Mouse (Mus musculus): ENCODE results near the gene Nxf1.
"Not testable (repeated sequence)": the region's sequence is repeated elsewhere in the genome, so short reads cannot be mapped to it uniquely, and the experiment has no call there.

The Nxf1 gene

GRCm38 (mm10) chr19:8756635-8757387 lies at the start of gene Nxf1:
TSS of gene Nxf1 (plus strand) at chr19:8757073.
- DNase-seq (ENCODE audit: low spot score): peak; percentile 97

GRCm38 (mm10) chr19:8708954-8709353 lies 47.9 kb upstream of the Nxf1 start:
- no peak for DNase-seq (ENCODE audit: low spot score)

DNA sequence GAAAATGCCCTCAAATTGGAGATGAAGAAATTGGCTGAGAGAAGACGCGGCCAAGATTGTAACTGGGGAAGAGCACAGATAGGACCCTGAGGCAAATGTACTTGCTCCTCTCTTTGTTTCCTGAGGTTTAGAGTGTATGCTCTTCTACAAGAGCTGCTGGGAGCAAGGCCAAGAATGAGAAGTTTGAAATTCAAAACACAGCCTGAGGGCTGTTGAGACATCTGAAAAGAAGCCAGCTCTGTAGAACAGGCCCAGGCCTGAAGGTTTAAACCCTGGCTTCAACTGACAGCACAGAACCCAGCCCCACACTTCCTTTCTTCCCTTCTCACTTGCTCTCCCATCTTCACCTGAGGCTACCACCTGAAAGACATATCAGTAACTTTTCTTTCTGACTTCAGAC lies 46.8 kb upstream of the Nxf1 start:
- DNase-seq (ENCODE audit: low spot score): no peak

- DNase-seq (ENCODE audit: low spot score): no peak
Measured at GRCm38 (mm10) chr19:8711506-8711905, 45.4 kb upstream of the Nxf1 start.

DNA sequence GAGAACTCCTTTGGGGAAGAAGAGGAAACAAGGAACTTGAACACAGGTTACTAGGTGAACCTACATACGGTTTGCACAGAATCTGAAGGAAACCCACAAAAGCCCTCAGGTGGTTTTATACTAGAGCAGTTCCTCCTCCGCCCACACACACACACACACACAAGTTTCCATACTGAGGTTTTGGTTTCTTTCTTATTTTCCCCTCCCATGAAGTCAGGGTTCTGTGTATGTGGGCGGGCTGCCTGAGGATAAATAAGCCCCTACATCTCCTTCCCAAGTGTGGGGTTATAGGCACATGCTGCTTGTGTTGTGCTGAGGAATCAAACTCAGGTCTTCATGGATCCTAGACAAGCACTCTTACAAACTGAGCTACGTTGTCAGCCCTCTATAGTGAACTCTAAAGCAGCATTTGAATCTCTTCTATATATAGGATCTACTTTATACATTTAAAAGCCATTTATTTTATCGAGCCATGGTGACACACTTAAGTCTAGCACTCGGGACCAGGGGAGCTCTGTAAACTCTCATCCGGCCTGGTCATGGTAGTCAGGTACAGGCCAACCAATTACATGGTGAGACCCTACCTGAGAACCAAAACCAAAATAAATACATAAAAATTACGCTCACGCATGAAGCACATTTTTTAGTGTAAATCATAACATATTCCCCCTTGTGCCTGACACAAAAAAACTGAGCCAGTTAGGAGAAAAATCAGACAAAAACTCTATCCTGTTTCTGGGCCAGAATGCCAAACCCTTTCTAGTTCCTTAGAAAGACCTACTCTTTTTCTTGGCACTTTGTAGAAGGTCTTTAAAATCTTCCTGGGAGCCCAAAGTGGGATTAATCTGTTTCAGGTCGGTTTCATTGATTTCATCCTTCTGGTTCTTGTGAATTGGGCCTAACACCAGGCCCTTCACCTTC lies 44.7 kb upstream of the Nxf1 start:
- peak; percentile 15 for DNase-seq (ENCODE audit: low spot score)

DNA sequence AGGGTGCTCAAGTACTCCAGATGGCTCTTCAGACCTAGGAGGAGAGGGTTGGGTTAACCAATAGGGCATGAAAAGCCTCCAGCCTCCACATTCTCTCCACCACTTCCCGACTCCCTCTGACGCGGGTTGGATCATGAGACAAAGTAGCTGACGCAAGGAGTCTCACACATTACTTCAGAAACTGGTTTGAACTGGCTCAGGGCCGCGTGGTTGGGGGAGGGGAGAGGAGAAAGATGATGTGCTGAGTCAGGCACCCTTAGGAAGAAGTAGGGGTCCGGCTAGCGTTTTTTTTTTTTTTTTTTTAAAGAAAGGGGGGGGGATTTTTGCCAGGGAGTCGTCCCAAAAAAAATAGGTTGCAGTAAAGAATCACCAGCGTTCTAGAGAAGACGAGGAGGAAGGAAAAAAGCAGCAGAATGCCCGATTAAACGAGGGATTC lies 44.0 kb upstream of the Nxf1 start:
- DNase-seq (ENCODE audit: low spot score): peak; percentile 95

- DNase-seq (ENCODE audit: low spot score): peak; percentile 93
Measured at GRCm38 (mm10) chr19:8713306-8713996, 43.4 kb upstream of the Nxf1 start.

GRCm38 (mm10) chr19:8713997-8714652 lies 42.7 kb upstream of the Nxf1 start:
- no peak for DNase-seq (ENCODE audit: low spot score)

DNA sequence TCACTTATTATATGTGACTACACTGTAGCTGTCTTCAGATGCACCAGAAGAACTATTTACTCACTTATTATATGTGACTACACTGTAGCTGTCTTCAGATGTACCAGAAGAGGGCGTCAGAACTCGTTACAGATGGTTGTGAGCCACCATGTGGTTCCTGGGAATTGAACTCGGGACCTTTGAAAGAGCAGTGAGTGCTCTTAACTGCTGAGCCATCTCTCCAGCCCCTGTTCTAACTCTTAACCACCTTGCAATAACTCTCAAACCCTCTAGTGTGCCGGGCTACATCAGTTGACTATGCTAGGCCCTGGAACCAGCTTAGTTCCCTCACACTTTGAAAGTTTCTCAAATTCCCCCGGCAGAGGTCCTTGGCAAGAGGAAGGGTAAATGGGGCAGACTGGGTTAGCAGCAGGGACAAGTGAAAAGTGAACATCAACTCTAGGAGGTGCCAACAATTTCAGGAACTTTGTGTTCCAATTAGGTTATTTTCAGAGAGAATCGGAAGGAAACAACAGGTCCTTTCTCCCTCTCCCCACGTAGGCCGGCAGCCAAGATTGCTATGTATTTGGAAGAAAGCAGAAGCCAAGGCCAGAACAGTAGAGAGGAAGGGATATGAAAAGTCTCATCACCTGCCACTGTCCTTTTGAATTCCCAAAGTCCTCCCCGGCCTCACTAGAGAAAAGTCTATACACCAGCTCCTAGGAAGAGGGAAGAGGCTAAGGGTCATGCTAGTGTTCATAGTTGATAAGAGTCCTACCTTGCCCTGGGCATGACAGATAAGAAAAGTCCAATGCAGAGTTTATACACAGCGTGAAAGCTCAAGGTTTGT lies 42.0 kb upstream of the Nxf1 start:
- DNase-seq (ENCODE audit: low spot score): no peak

- no peak for DNase-seq (ENCODE audit: low spot score)
Measured at GRCm38 (mm10) chr19:8715868-8716766, 40.8 kb upstream of the Nxf1 start.

GRCm38 (mm10) chr19:8716767-8717475 lies 40.0 kb upstream of the Nxf1 start:
- no peak for DNase-seq (ENCODE audit: low spot score)

DNA sequence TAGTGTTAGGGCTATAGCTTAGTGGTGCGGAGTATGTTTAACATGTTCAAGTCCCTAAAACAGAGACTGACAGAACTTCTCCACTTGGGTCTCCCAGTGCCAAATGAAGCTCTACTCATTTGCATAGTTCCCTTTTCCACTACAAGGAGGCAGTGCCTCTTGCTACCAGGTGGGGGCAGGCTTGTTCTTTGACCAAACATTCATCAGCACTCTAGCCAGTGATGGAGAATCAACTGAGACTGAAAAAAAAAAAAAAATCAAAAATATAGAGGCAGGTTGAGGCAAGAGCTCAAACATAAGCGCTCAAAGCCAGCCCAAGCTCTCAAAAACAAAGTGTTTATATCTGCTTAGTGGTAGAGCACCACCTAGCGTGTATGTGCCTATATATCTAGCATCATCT lies 38.5 kb upstream of the Nxf1 start:
- DNase-seq (ENCODE audit: low spot score): peak; percentile 82

DNA sequence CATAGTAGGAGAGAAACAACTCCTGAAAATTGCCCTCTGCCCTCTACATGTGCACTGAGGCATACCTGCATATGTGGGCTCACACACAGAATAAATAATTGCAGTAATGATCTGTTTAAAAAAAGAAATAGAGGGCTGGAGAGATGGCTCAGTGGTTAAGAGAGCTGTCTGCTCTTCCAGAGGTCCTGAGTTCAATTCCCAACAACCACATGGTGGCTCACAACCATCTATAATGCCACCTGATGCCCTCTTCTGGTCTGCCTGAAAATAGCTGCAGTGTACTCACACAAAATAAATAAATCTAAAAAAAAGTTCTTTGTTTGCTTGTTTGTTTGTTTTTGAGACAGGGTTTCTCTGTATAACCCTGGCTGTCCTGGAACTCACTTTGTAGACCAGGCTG lies 37.8 kb upstream of the Nxf1 start:
- DNase-seq (ENCODE audit: low spot score): not testable (repeated sequence)

GRCm38 (mm10) chr19:8721378-8721777 lies 35.5 kb upstream of the Nxf1 start:
- DNase-seq (ENCODE audit: low spot score): no peak

- DNase-seq (ENCODE audit: low spot score): no peak
Measured at GRCm38 (mm10) chr19:8722021-8722420, 34.9 kb upstream of the Nxf1 start.

DNA sequence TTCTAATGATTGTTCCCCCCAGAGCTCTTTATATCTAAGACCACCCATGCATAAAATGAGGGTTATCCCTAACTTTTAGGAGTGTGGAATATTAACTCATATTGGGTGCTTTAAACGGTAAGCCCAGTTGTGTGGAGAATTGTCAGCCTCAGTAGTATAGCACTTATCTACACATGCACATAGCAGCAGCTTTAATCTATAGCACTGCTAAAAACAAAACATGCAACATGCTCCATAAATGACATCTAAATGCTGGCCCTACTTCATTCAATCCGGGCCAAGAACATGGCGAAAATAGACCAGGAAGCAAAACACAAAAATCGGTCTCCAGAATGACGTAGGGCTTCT lies 34.3 kb upstream of the Nxf1 start:
- DNase-seq (ENCODE audit: low spot score): no peak

DNA sequence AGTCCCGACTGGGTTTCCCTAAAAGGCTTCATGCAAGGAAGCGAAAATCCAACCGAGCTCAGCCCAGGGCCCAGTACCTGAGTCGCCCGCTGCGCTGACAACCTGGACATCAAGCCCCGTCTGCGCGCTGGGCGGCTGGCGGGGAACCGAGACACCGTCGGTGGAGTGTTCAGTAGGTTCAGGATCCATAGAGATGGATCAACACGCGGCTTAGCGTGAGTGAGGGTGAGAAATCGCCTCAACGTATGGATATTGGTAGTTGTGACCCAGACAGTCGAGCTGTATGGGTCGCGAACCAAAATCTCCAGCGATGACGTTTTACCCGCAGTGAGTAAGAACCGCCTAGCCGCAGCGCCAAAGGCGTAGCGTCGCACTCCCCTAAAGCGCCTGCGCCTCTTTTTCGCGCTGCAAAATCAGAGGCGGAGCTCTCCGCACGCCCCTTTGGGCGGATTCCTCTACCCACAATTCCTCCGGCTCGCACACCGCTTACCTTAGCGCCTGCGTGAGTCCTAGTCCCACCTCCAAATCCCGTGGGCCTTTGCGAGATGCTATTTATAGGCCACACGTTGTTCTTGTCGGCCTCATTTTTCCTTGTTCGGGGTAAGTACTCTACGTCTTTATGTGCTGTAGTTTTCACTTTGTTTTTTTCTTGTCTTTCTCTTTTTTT lies 33.8 kb upstream of the Nxf1 start, which contains the start of gene Slc3a2:
Gene Slc3a2, minus strand, starts transcription at position 463 of the 667 bp plus-strand sequence.
- DNase-seq (ENCODE audit: low spot score): peak; percentile 99

- DNase-seq (ENCODE audit: low spot score): peak; percentile 59
Measured at GRCm38 (mm10) chr19:8723574-8724346, 33.1 kb upstream of the Nxf1 start.
